In genomic region chr3:57420660-57421059, GRCm38 (mm10) we compare ENCODE assay signal across 20 mouse cellular contexts. TPM values are rescaled to one million over a fixed set of nuclear protein-coding genes. Genes with fewer than 3 reads are reported as not detected.
"Had no signal": no experiment of that assay in that cellular context is flagged by ENCODE, and none has a peak within 500 bp of the region (broad histone marks: within the 10 kb centered on the region; RNA-seq: fewer than 3 reads in every experiment).

No protein-coding gene starts in this region.

- DNase-seq: kidney, adult 18-20 months; kidney, postnatal 14 days; kidney, postnatal 4 days; lung, adult 2 months; lung, postnatal 14 days; right cerebral cortex, postnatal 4 days; thymus, adult 2 months; thymus, postnatal 14 days; thymus, postnatal 4 days had no signal

- H3K9me3 ChIP-seq: limb, embryonic 10.5 days; limb, embryonic 13.5 days; liver, embryonic 12.5 days; liver, embryonic 15.5 days; midbrain, embryonic 10.5 days; midbrain, embryonic 13.5 days; neural tube, embryonic 13.5 days had no signal

- H3K27me3 ChIP-seq: limb, embryonic 13.5 days; liver, embryonic 12.5 days; liver, embryonic 15.5 days; megakaryocyte, embryonic 14.5 days; midbrain, embryonic 13.5 days; neural tube, embryonic 13.5 days had no signal

- H3K4me2 ChIP-seq: limb, embryonic 13.5 days; liver, embryonic 12.5 days; liver, embryonic 15.5 days; midbrain, embryonic 13.5 days; neural tube, embryonic 13.5 days had no signal

- H3K4me3 ChIP-seq: limb, embryonic 10.5 days; limb, embryonic 13.5 days; liver, embryonic 12.5 days; liver, embryonic 15.5 days; megakaryocyte, embryonic 14.5 days; midbrain, embryonic 10.5 days; midbrain, embryonic 13.5 days; myocyte; neural tube, embryonic 13.5 days had no signal

- H3K4me1 ChIP-seq: liver, embryonic 12.5 days; liver, embryonic 15.5 days; megakaryocyte, embryonic 14.5 days; midbrain, embryonic 10.5 days had no signal

- ATAC-seq: liver, embryonic 12.5 days; midbrain, embryonic 13.5 days; midbrain, embryonic 16.5 days had no signal

- H3K27ac ChIP-seq: limb, embryonic 10.5 days; limb, embryonic 13.5 days; liver, embryonic 12.5 days; liver, embryonic 15.5 days; midbrain, embryonic 10.5 days; midbrain, embryonic 13.5 days; neural tube, embryonic 13.5 days; stomach, postnatal 0 days had no signal

- H3K9ac ChIP-seq: limb, embryonic 13.5 days; liver, embryonic 12.5 days; liver, embryonic 15.5 days; midbrain, embryonic 13.5 days; neural tube, embryonic 13.5 days had no signal

- H3K36me3 ChIP-seq: limb, embryonic 10.5 days; limb, embryonic 13.5 days; liver, embryonic 12.5 days; liver, embryonic 15.5 days; midbrain, embryonic 10.5 days; midbrain, embryonic 13.5 days; neural tube, embryonic 13.5 days had no signal

RNA-seq across cellular contexts. Expression of gene Tm4sf4, which starts 4.5 kb away (rescaled TPM):
- polyA plus RNA-seq: limb, embryonic 10.5 days; midbrain, embryonic 10.5 days; midbrain, embryonic 13.5 days; midbrain, embryonic 16.5 days had no signal
